Mouse (Mus musculus) cerebellum, postnatal 10 days (tissue): ENCODE measurements around the gene Socs3.

Experiments used
- DNase-seq, 2 experiments: peaks; one replicate each; pipeline ENCODE4 v3.0.0; 2021; ENCODE audit warnings: mixed read lengths in 2 of 2

Gene Socs3

GRCm38 (mm10) chr11:117954819-117955218, 15.0 kb downstream of the Socs3 start:
- DNase-seq: peak; percentile 73 to 74

- DNase-seq: peak; percentile 67 to 76
Observed at GRCm38 (mm10) chr11:117954094-117954493, 15.8 kb downstream of the Socs3 start.

GRCm38 (mm10) chr11:117952174-117952933, 17.5 kb downstream of the Socs3 start:
- peak in 1 of 2 experiments; percentile 18 for DNase-seq

- no peak for DNase-seq
Observed at GRCm38 (mm10) chr11:117951391-117951790, 18.5 kb downstream of the Socs3 start.

GRCm38 (mm10) chr11:117949392-117950091, 20.3 kb downstream of the Socs3 start:
- peak; percentile 76 to 78 for DNase-seq

GRCm38 (mm10) chr11:117946996-117947419, 22.8 kb downstream of the Socs3 start:
- no peak for DNase-seq

GRCm38 (mm10) chr11:117946195-117946979, 23.5 kb downstream of the Socs3 start:
- no peak for DNase-seq

GRCm38 (mm10) chr11:117941848-117942247, 28.0 kb downstream of the Socs3 start:
- DNase-seq: peak in 1 of 2 experiments; percentile 65

- no peak for DNase-seq
Observed at GRCm38 (mm10) chr11:117941325-117941834, 28.5 kb downstream of the Socs3 start.

- no peak for DNase-seq
Observed at GRCm38 (mm10) chr11:117940881-117941280, 29.0 kb downstream of the Socs3 start.

GRCm38 (mm10) chr11:117939741-117940285, 30.0 kb downstream of the Socs3 start:
- peak; percentile 96 to 97 for DNase-seq

- DNase-seq: peak in 1 of 2 experiments; percentile 34
Observed at GRCm38 (mm10) chr11:117939004-117939730, 30.7 kb downstream of the Socs3 start.

GRCm38 (mm10) chr11:117936202-117936601, 33.6 kb downstream of the Socs3 start:
- DNase-seq: peak; percentile 90 to 91

GRCm38 (mm10) chr11:117935616-117936015, 34.2 kb downstream of the Socs3 start:
- DNase-seq: no peak

- no peak for DNase-seq
Observed at GRCm38 (mm10) chr11:117934576-117935368, 35.1 kb downstream of the Socs3 start.

- DNase-seq: no peak
Observed at GRCm38 (mm10) chr11:117934168-117934567, 35.7 kb downstream of the Socs3 start.

GRCm38 (mm10) chr11:117932195-117932594, 37.7 kb downstream of the Socs3 start:
- DNase-seq: no peak

- DNase-seq: no peak
Observed at GRCm38 (mm10) chr11:117931576-117931975, 38.3 kb downstream of the Socs3 start.

- peak; percentile 82 to 83 for DNase-seq
Observed at GRCm38 (mm10) chr11:117930781-117931338, 39.0 kb downstream of the Socs3 start.

GRCm38 (mm10) chr11:117925541-117925940, 44.3 kb downstream of the Socs3 start:
- DNase-seq: no peak

- DNase-seq: no peak
Observed at GRCm38 (mm10) chr11:117924466-117924865, 45.4 kb downstream of the Socs3 start.
